Mouse (Mus musculus) midbrain, embryonic 16.5 days (tissue): ENCODE measurements around the gene Cdc42se2. TPM values are rescaled to one million over a fixed set of nuclear protein-coding genes. Genes with fewer than 3 reads are reported as not detected.

Source experiments
- ATAC-seq: fragments of 200-750 bp; cut with Nextera tagmentation; 2 replicates; pipeline ENCODE4 v1.8.0; 2017; ENCODE audit warnings: moderate TSS enrichment
- H3K27ac ChIP-seq: fragments of 300-500 bp; sonication (generic); 2 replicates; pipeline ENCODE4 v1.5.1; 2014; ENCODE audit warnings: mild to moderate bottlenecking, low read length, mixed read lengths
- H3K27me3 ChIP-seq: fragments of 300-500 bp; sonication (generic); 2 replicates; pipeline ENCODE4 v1.6.1; 2014; ENCODE audit warnings: low read depth, low read length, mixed read lengths; ENCODE audit not compliant: control insufficient read depth, insufficient read depth
- H3K36me3 ChIP-seq: fragments of 300-500 bp; sonication (generic); 2 replicates; pipeline ENCODE4 v1.6.1; 2014; ENCODE audit warnings: mild to moderate bottlenecking, low read length, moderate library complexity, mixed read lengths; ENCODE audit not compliant: control insufficient read depth, insufficient read depth
- H3K4me1 ChIP-seq: fragments of 300-500 bp; sonication (generic); 2 replicates; pipeline ENCODE4 v1.6.1; 2014; ENCODE audit warnings: mild to moderate bottlenecking, low read length, mixed read lengths; ENCODE audit not compliant: control insufficient read depth, insufficient read depth
- H3K4me2 ChIP-seq: fragments of 300-500 bp; sonication (generic); 2 replicates; pipeline ENCODE4 v1.6.1; 2014; ENCODE audit warnings: mild to moderate bottlenecking, low read length, mixed read lengths
- H3K4me3 ChIP-seq: fragments of 300-500 bp; sonication (generic); 2 replicates; pipeline ENCODE4 v1.5.1; 2014; ENCODE audit warnings: low read depth, mild to moderate bottlenecking, low read length, moderate library complexity, mixed read lengths
- H3K9ac ChIP-seq: fragments of 300-500 bp; sonication (generic); 2 replicates; pipeline ENCODE4 v1.6.1; 2014; ENCODE audit warnings: low read depth, low read length, mixed read lengths
- H3K9me3 ChIP-seq: fragments of 300-500 bp; sonication (generic); replicated peaks from 2 replicates; pipeline ENCODE4 v1.6.1; 2014; ENCODE audit warnings: mild to moderate bottlenecking, low read length, mixed read lengths; ENCODE audit not compliant: control insufficient read depth, poor library complexity, severe bottlenecking
- WGBS: fragments of 180-500 bp; shearing (Covaris S2); extraction: QIAGEN DNeasy Blood & Tissue Kit; methylation state at CpG from one replicate; pipeline ENCODE4 v1.1.7; 2014; 5-methylcytosine and 5-hydroxymethylcytosine counted together
- polyA plus RNA-seq: library from polyadenylated mRNA; unstranded; fragments of >200 nt; fragmentation: Nextera tagmentation; extraction: Ambion mirVana; gene quantifications from 2 replicates; pipeline ENCODE4 v1.2.1, GENCODE M21; 2015

Cdc42se2 gene
- polyA plus RNA-seq, 1 experiment from 2014 or later: 144 TPM

DNA sequence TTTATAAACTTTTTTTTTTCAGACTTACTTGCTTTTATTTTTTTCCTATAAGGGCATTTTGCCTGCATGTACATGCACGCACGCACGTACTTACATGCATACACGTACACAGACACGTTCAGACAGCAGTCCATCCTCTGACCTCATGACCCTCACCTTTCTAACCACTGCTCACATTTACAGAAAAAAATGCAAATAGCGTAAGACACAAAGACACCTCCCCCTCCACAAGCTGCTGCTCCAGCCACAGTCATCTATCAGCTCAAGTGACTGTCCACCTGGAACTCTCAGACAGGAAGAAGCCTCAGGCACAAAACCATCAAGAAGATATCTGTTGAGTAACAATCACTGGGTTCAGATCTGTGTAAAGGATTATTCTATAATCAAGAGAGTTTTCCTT, 5.2 kb downstream of the Cdc42se2 start:
- Histone ChIP-seq H3K27ac (no peak overlapping the region), H3K4me3 (no peak overlapping the region), H3K4me2 (no peak overlapping the region), H3K9ac (no peak overlapping the region), H3K4me1 (peaks cover 31% of the 10 kb centered on the region), H3K36me3 (no peaks in the 10 kb centered on the region), H3K9me3 (no peaks in the 10 kb centered on the region), H3K27me3 (no peaks in the 10 kb centered on the region)
- 91% methylated on average over 6 of the region's 6 CpGs for WGBS
- ATAC-seq: no peak

DNA sequence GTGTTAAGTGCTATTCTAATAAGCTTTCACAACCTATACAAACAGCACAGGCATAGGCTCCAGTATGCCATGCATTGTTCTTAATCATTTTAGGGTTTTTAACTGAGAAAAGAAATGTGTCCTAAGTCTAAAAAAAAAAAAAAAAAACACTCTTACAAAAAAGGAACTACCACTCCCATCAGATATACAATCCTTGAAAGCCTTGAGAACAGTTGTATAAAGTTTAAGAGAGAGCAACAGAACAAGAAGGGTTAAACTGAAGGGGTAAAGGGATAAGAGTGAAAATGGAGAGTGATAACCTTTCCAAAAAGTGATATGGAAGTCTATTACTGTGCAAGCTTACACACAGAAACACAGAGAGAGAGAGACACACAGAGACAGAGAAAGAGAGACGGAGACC, 7.5 kb downstream of the Cdc42se2 start:
- Histone ChIP-seq H3K36me3 (no peaks in the 10 kb centered on the region), H3K4me3 (no peak overlapping the region), H3K4me2 (no peak overlapping the region), H3K27me3 (no peaks in the 10 kb centered on the region), H3K4me1 (peaks cover 25% of the 10 kb centered on the region), H3K9me3 (no peaks in the 10 kb centered on the region), H3K9ac (no peak overlapping the region), H3K27ac (no peak overlapping the region)
- WGBS: 100% methylated on average over 1 of the region's 1 CpGs
- ATAC-seq: no peak

DNA sequence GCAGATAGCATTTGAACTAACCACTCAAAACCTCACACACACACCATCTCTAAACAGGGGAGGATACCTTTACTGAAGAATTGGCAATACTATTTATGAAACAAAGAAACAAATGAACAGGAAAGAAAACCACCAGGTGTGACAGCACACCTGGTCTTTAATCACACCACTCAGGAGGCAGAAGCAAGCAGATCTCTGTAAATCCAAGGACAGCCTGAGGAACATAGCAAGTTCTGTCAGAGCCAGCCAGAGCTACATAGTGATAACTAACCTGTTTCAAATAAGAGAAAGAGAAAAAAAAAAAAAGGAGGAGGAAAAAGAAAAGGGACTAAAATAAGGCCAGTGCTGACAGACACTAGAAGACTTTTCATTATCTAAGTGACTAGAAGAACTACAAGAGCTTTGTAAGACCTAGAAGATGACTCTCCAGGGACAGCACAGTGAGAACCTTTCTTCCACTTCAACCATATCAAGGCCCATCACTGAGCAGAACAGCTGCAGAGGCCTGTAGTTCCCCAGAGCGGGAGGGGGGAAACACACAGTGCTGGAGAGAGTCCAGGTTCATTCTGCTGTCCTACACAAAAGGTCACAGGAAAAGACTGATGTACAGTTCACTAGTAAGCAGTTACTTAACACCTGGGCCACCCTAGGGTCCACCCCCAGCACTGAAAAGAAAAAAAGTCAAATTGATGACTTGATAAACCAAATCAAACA, 9.2 kb downstream of the Cdc42se2 start:
- Histone ChIP-seq H3K4me2 (no peak overlapping the region), H3K4me3 (no peak overlapping the region), H3K4me1 (peaks cover 19% of the 10 kb centered on the region), H3K27ac (no peak overlapping the region), H3K27me3 (no peaks in the 10 kb centered on the region), H3K9me3 (no peaks in the 10 kb centered on the region), H3K9ac (no peak overlapping the region), H3K36me3 (no peaks in the 10 kb centered on the region)
- 65% methylated on average over 1 of the region's 1 CpGs for WGBS
- ATAC-seq: no peak

DNA sequence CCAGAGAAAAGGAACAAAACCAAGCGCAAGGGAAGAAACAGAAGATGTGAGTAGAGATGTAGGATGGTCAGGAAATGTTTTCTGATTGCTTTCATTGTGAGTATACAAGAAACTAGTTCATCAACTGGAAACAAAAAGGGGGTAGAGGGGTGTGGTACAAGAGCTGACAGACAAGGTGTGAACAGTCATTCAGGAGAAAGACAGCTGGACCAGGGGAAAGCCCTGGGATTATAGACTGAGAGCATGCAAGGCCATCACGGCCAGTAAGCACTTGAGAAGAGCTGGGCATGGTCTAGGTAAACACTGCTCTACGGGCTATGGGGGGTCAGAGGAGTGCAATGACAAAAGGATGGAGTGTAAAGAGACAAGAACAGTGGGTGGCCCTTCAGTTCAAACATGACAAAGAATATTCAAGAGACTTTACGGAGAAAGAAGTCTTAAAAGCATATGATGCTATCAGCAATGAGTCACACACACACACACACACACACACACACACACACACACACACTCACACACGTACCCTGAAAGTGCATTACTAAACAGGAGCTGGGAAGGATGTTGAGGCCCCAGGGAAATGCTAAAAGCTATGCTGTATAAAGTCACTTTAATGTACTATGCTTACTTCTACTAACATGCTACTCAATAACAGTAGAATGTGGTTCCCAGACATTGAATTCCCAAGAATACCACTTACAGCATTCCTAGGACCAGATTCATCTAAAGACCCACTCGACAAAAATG, 9.9 kb downstream of the Cdc42se2 start:
- no peak for ATAC-seq
- no peak overlapping the region for H3K4me2 ChIP-seq
- H3K9me3 ChIP-seq: no peaks in the 10 kb centered on the region
- 74% methylated on average over 6 of the region's 6 CpGs for WGBS
- H3K27ac ChIP-seq: no peak overlapping the region
- no peak overlapping the region for H3K9ac ChIP-seq
- peaks cover 20% of the 10 kb centered on the region for H3K4me1 ChIP-seq
- no peaks in the 10 kb centered on the region for H3K36me3 ChIP-seq
- no peak overlapping the region for H3K4me3 ChIP-seq
- H3K27me3 ChIP-seq: no peaks in the 10 kb centered on the region

DNA sequence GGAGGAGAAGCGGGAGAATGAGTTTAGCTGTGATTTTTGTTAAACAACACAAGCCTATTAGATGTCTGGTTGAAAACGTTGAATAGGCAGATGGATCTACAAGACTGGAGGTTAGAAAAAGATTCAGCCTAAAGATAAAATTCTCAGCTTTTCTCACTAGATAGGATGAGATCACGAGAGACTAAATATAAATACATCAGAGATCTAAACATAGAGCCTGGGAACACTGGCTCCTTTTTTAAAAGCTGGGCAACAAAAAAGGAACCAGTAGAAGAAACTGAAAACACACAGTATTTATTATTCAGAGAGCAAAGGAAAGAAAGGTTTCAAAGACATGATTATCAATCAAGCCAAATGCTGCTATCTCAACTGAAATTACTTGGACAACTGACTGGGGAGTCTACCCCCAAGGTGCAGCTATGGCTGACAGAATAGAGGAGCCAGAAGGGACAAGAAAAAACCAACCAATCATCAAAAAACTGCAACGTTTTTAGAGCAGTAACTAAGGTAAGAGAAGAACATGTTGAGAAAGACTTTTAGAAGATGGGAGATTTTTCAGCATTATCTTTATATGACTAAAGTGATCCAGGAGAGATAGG, 10.6 kb downstream of the Cdc42se2 start:
- no peaks in the 10 kb centered on the region for H3K36me3 ChIP-seq
- H3K9me3 ChIP-seq: no peaks in the 10 kb centered on the region
- no peak overlapping the region for H3K27ac ChIP-seq
- H3K27me3 ChIP-seq: no peaks in the 10 kb centered on the region
- H3K4me1 ChIP-seq: peaks cover 20% of the 10 kb centered on the region
- ATAC-seq: no peak
- H3K9ac ChIP-seq: no peak overlapping the region
- 77% methylated on average over 4 of the region's 4 CpGs for WGBS
- no peak overlapping the region for H3K4me2 ChIP-seq
- no peak overlapping the region for H3K4me3 ChIP-seq

DNA sequence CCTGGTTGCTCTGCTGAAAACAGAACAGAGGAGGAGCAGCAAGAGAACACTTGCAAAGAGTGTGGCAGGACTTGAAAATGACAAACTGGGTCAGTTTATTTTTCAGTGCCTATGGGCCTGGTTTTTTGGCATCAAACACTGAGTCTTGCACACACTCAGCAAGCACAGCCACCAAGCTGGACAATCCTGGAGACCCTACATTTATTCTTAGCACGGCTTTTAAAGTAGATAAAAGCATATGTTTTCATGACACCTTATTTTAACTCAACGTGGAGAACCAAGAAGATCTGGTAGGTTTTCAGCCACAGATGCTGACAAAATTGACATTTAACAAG, 11.1 kb downstream of the Cdc42se2 start:
- WGBS: 92% methylated on average over 2 of the region's 2 CpGs
- H3K9me3 ChIP-seq: no peaks in the 10 kb centered on the region
- H3K36me3 ChIP-seq: no peaks in the 10 kb centered on the region
- no peaks in the 10 kb centered on the region for H3K27me3 ChIP-seq
- H3K9ac ChIP-seq: no peak overlapping the region
- no peak overlapping the region for H3K4me3 ChIP-seq
- no peak for ATAC-seq
- H3K27ac ChIP-seq: no peak overlapping the region
- H3K4me2 ChIP-seq: no peak overlapping the region
- H3K4me1 ChIP-seq: peaks cover 20% of the 10 kb centered on the region

DNA sequence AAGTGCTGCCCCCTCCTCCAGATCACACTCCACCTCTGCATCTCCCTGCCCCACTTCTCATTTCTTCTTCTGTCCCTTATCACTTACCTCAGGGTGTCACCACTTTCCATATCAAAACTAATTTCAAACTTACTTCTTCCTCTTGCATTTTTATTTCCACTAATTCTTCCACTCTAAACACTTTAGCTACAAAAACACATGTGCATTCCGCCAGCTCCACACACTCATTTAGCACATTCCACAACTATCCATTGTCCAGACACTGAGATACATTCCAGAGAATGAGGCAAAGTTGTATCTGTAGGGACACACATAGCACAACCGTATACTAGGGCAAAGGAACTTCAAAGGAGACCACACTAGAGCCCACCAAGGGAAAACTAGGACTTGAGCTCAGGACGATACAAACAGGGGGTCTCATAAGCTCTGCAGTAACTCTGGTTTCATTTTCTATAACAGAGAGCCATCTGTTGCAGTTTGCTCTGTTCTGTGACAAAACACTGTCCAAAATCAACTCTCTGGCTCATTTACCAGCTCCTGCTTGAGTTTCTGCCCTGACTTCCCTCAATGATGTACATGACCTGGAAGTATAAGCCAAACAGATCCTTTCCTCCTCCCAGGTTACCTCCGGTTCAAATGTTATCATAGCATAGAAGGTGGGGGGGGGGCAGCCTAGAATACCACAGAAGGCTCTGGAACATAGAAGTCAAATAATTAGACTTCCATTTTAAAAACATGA, 11.7 kb downstream of the Cdc42se2 start:
- no peaks in the 10 kb centered on the region for H3K27me3 ChIP-seq
- H3K9ac ChIP-seq: no peak overlapping the region
- no peak overlapping the region for H3K27ac ChIP-seq
- no peaks in the 10 kb centered on the region for H3K9me3 ChIP-seq
- no peak overlapping the region for H3K4me3 ChIP-seq
- H3K4me2 ChIP-seq: no peak overlapping the region
- ATAC-seq: no peak
- H3K36me3 ChIP-seq: no peaks in the 10 kb centered on the region
- peaks cover 20% of the 10 kb centered on the region for H3K4me1 ChIP-seq
- WGBS: 82% methylated on average over 4 of the region's 4 CpGs

DNA sequence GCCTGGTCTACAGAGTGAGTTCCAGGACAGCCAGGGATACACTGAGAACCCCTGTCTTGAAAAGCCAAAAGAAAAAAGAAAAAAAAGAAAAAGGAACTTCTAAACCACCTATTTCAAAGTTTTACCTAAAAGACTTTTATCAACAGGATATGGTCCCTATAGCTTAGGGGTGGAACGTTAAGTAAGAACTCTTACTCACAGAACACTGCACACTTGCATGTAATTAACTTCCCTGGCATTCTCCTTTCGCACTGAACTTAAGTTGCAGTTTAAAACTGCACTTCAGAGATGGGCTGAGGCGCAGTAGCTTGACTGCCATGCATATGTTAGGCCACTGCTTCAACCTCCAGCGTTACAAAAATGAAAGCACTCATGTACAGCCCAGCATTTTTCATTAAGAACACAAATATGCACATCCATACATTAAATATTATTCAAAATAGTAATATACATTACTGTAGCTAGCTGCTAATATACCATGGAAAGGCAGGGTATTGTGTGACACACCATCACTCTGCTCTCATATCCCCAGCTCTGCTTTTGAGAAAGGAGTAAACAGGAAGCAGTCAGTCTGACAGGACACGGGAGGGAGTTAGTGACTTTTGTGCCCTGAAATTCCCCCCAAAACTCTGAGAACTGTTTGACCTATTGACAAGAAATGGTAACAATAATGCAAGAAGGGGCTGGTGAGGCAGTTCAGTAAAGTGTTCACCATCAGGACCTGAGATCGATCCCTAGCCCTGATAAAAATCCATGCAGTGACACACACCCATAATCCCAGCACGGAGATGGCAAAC, 13.0 kb downstream of the Cdc42se2 start:
- 84% methylated on average over 7 of the region's 7 CpGs for WGBS
- Histone ChIP-seq H3K9ac (no peak overlapping the region), H3K4me1 (peaks cover 18% of the 10 kb centered on the region), H3K4me2 (no peak overlapping the region), H3K36me3 (no peaks in the 10 kb centered on the region), H3K27ac (no peak overlapping the region), H3K4me3 (no peak overlapping the region), H3K9me3 (no peaks in the 10 kb centered on the region), H3K27me3 (no peaks in the 10 kb centered on the region)
- ATAC-seq: no peak
